Mouse (Mus musculus) gastrocnemius, adult 8-10 months (tissue): ENCODE results near the gene Shc1. TPM values are rescaled to one million over a fixed set of nuclear protein-coding genes. Genes with fewer than 3 reads are reported as not detected.

Experiments
- DNase-seq, 2 experiments: peaks; one replicate each; pipeline ENCODE4 v3.0.0; 2022; ENCODE audit warnings: low spot score in 2 of 2
- total RNA-seq, 4 experiments: library from RNA; stranded (reverse); gene quantifications; 2 replicates each; pipeline ENCODE4 v1.2.4; 2022

The Shc1 gene
- total RNA-seq, 4 experiments from 2014 or later: 14.1 to 20.6 (median 17.7) TPM

DNA sequence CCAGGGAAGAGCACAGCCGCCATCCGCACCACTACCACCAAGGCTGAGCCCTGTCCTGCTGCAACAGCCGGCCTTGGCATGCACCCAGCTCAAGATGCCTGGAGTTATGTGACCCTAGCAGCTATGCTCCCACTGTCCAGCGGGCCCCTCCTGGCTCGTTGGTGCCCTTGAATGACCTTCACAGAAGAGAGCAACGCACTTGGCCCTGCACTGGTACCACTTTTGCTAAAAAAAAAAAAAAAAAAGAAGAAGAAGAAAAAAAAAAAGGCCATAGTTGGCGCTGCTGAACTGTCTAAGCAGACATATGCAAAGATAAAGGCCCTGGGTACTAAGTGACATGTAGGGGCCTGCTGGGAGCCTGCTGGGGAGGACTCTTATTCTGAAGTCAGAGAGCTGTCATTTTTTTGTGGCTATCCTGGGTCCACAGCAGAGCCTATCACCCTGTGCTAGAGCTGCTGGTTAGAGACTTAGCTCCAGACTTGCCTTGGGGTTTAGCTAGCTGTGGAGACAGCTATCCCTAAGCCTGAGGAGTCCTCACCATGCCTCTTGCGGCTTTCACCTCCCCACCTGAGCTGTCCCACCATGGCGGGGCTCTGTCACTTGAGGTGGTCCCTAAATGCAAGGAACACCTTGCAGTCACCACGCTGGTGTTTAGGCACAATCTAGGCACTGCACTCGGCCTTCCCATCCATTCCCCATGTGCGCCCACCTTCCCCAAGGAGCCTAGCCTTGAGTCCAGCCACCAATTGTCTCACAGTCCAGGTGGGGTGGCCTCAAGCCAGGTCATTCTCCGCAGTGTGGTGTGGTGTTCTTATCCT is 30.7 kb downstream of the Shc1 start:
- peak in 1 of 2 experiments; percentile 45 for DNase-seq

GRCm38 (mm10) chr3:89449541-89449940 is 31.3 kb downstream of the Shc1 start:
- DNase-seq: peak; percentile 61 to 67

DNA sequence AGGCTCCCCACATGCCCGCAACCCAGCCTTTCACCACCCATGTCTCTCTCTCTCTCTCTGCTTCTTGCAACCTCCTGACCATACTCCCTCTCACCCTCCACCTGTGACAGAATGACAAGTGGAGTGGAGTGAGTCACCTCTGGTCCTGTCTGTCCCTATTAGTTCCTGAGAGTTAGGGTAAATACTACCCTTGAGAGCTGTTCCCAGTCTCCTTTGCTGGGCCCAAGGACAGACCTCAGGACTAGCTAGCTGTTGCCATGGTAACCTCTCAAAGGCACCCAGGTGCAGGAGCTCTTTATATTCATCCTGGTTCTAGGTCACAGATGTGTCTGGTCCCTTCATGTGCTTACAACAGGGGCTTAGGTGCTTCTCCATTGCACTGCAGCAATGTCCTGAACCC is 33.7 kb downstream of the Shc1 start:
- no peak for DNase-seq

DNA sequence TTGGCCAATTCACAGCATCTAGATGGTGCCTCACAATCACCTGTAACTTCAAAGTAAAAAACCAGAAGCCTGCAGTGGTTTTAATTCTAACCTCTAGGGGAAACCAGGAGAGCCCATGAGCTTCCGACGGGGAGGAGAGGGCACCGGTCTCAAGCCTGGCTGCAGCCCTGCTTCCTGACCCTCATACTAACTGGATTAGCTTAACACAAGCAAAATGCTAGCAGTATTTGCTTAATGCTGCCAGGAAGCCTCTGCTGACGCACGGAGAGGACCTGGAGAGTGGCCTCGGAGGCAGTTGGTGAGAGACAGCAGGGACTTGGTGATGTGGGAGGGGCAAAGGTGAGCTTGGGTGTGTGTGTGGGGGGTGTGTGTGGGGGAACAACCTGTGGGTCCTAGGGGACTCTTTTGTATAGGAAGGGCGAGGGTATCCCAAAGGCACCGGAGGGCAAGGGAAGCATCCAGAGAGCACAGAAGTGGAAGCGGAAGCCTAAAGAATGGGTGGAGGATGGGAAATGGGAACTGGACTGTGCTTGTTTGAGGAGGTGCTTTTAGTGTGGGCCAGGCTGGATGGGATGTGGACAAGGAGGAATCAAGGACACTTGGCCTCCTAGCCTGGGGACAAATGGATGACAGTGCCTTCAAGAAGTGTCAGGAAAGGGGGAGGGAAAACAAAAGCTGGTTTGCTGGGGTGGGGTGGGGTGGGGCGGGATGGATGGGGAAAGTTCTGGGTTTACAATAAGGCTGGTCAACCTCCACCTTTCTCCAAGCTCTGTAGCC is 36.3 kb downstream of the Shc1 start, which contains the start of gene Pmvk:
Gene Pmvk (plus strand): TSS at position 141 of the 777 bp plus-strand sequence.
- no peak for DNase-seq

DNA sequence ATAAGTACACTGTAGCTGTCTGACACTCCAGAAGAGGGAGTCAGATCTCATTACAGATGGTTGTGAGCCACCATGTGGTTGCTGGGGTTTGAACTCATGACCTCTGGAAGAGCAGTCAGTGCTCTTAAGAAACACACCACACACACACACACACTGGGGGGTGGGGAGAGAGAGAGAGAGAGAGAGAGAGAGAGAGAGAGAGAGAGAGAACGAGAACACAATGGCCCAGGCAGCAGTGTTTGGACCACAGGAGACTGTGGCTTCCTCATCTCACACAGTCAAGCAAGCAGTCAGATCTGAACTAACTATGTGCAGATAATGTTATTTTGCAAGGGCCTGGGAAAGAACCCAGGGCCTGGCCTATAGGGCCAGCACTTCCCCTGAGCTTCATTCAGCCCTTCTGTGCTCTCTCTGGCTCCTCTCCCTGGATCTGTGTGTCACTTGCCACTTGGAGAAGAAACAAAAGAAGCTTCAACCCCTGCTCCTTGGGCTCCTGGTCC is 37.6 kb downstream of the Shc1 start:
- no peak for DNase-seq

GRCm38 (mm10) chr3:89456726-89457665 is 38.8 kb downstream of the Shc1 start:
- peak in 1 of 2 experiments; percentile 49 for DNase-seq

DNA sequence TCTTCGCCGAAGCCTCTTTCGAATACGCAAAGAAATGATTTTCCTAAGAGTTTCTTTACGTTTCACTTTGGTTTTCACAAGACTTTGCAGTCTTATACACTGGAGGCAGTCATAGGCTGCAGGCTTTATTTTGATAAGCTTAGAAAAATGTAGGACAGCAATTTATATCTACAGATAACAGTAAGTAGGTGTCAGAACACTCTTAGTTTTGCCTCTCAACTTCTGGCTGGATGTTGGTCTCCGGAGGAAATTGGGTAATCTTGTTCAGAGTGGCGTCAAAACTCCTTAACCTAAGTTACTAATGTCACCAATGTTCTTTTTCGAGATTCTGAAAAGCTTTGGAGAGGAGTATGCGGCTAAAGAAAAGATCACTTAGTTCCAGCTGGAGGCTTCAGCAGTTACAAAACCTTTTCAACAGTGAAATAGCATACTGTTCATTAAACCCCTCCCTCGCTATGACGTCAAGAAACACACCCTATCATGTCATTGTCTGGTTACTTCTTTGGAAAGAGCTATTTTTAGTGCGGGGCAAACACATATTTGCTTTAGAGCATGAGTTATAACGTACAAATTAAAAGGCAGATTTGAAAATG is 40.2 kb downstream of the Shc1 start:
- no peak for DNase-seq

DNA sequence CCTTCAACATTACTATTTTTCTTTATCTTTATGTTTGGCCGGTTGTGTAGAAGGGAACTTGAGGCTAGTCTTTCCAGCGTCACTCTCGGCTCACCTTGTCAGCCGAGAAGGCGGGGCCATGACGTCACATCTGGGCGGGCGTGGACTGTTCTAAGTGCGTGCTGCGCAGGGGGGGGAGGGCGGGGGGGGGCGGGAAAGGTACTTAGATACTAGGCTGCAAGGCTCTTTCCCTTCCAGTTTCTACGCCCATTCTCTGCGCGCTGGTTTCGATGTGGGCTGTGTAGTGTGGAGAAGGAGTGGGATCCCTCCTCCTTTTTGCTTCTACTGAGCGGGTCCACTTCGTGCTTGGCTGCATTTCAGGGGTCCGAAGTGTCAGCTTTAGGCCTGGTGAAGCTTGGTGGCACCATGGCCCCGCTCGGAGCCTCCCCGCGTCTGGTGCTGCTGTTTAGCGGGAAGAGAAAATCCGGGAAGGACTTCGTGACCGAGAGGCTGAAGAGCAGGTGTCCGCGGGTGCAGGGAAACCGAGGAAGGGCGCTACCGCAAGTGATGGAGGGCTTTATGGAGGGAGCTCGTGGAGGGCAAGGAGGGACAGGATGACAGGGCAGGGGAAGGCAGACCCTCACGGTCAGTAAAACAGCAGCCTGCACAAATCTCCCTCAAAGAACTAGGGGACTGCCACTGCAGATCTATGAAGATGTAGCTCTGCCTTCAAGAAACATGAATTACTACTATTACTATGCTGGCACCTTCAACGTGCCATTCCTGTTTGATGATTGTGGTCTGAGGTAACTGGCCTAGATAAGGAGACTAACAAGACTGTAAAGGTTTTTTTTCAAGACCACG is 40.9 kb downstream of the Shc1 start:
- DNase-seq: peak; percentile 81 to 85

DNA sequence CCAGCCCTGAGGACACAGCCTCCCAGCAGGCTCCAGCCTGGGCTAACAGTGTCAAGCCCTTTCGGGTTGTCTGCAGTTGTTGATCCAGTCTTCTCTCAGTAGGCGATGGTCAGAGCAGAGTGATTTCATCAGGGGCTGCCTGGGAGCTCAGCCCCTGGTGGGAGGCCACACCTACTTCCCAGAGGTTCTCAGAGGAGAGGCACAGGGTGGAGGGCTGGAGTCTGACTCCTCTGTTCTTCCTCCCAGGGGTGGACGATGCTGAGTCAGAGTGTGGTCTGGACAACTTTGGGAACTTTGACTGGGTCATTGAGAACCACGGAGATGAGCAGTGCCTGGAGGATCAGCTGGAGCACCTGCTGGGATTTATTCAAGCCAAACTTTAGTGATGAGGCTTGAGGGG is 50.0 kb downstream of the Shc1 start:
- no peak for DNase-seq

- no peak for DNase-seq
These were observed 54.0 kb downstream of the Shc1 start for GRCm38 (mm10) chr3:89472280-89472679.

DNA sequence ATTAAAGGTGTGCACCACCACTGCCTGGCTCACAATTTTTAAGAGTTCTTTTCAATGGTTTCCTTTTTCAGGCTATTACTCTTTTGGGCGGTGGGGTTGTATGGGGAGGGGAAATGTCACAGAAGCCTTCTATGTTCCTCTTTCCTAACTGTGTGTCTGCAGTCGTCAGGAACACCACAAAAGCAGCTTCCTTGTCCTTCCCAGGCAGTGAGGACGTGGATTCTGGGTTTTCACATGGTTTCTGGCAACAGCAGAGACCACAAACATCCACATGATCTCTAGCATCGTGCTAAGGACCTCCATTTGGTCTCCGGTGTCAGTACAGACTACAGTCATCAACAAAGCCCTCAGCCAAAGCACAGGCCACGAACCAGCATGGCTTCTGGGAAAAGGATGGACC is 55.6 kb downstream of the Shc1 start:
- DNase-seq: no peak

DNA sequence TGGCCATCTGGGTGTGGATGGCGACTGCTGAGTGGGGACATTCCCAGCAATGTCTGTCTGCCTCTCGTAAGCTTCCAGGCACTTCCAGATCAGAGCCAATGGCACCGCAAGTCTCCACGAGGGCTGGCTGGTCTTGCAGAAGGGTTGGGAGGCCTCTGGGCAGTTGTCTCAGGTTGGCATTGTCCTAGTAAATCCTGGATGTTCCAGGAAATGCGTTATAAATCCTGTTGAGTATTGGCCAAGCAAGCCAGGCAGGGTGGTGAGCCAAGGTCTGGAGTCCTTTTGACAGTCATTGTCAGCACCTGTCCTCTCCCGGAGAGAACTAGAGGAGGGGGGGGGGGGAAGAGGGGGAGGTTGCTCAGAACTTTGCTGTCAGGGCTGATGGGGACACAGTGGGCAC is 60.8 kb downstream of the Shc1 start:
- no peak for DNase-seq

Other genes starting within 250 kb of the Shc1 start
- gene Scamp3, start 241.0 kb upstream of the Shc1 start, total RNA-seq: 10 to 100 TPM; 35.7 to 40.0 (median 37.3) TPM
- 10 to 100 TPM; 19.2 to 22.6 (median 20.3) TPM for gene Fam189b, start 235.3 kb upstream of the Shc1 start, total RNA-seq
- gene Gba, start 215.5 kb upstream of the Shc1 start, total RNA-seq: 10 to 100 TPM; 14.4 to 21.5 (median 19.2) TPM
- gene Thbs3, start 203.3 kb upstream of the Shc1 start, total RNA-seq: 1 to 10 TPM; 1.8 to 6.1 (median 3.4) TPM
- gene Mtx1, start 191.4 kb upstream of the Shc1 start, total RNA-seq: 10 to 100 TPM; 32.0 to 44.5 (median 38.3) TPM
- 1 to 10 TPM in 1 of 4 experiments, under 1 TPM in 3; 0.24 to 1.0 (median 0.52) TPM for gene Muc1, start 189.4 kb upstream of the Shc1 start, total RNA-seq
- 10 to 100 TPM; 64.7 to 88.3 (median 74.6) TPM for gene Krtcap2, start 172.5 kb upstream of the Shc1 start, total RNA-seq
- gene Trim46, start 172.1 kb upstream of the Shc1 start, total RNA-seq: under 1 TPM; 0.10 to 0.45 (median 0.11) TPM
- gene Dpm3, start 159.1 kb upstream of the Shc1 start, total RNA-seq: 10 to 100 TPM; 15.9 to 28.8 (median 19.6) TPM
- gene Slc50a1, start 147.9 kb upstream of the Shc1 start, total RNA-seq: 1 to 10 TPM; 6.3 to 9.0 (median 7.7) TPM
- gene Efna1, start 137.3 kb upstream of the Shc1 start, total RNA-seq: 10 to 100 TPM in 1 of 4 experiments, 1 to 10 TPM in 3; 8.7 to 10.8 (median 8.8) TPM
- gene Efna3, start 95.5 kb upstream of the Shc1 start, total RNA-seq: not detected
- not detected for gene Efna4, start 80.4 kb upstream of the Shc1 start, total RNA-seq
- 10 to 100 TPM; 13.0 to 17.0 (median 16.4) TPM for gene Adam15, start 68.4 kb upstream of the Shc1 start, total RNA-seq
- under 1 TPM in 1 of 4 experiments, not detected in 3; 0.13 TPM for gene Dcst2, start 56.5 kb upstream of the Shc1 start, total RNA-seq
- gene Dcst1, start 53.2 kb upstream of the Shc1 start, total RNA-seq: not detected
- gene Zbtb7b, start 23.7 kb upstream of the Shc1 start, total RNA-seq: 10 to 100 TPM; 24.0 to 29.5 (median 27.7) TPM
- gene Lenep, start 15.7 kb upstream of the Shc1 start, total RNA-seq: 1 to 10 TPM in 1 of 4 experiments, not detected in 3; 2.8 TPM
- 10 to 100 TPM; 37.8 to 46.1 (median 41.6) TPM for gene Flad1, start 6.6 kb upstream of the Shc1 start, total RNA-seq
- gene Cks1b, start 60 bp upstream of the Shc1 start, total RNA-seq: 1 to 10 TPM; 2.3 to 3.4 (median 2.6) TPM
- 10 to 100 TPM in 3 of 4 experiments, 1 to 10 TPM in 1; 9.2 to 12.3 (median 10.1) TPM for gene Pygo2, start 11.8 kb downstream of the Shc1 start, total RNA-seq
- 100 to 1,000 TPM; 248 to 302 (median 260) TPM for gene Pbxip1, start 18.3 kb downstream of the Shc1 start, total RNA-seq
- 1 to 10 TPM; 4.8 to 8.6 (median 6.6) TPM for gene Pmvk, start 36.1 kb downstream of the Shc1 start, total RNA-seq
- 1 to 10 TPM; 1.3 to 2.3 (median 1.8) TPM for gene Kcnn3, start 101.7 kb downstream of the Shc1 start, total RNA-seq